Mouse (Mus musculus): Measurements from ENCODE around the gene Cxcr1.

GRCm38 (mm10) chr1:74208941-74209340 is 14.5 kb upstream of the Cxcr1 start:
- TF ChIP-seq CTCF (IDR thresholded peaks at IDR 0.05; ENCODE audit: borderline replicate concordance, control insufficient read depth, extremely low read depth, insufficient read depth, low read length, poor library complexity) (no peak), POLR2A (IDR thresholded peaks at IDR 0.05; ENCODE audit: control insufficient read depth, extremely low read depth, insufficient read depth, low read length, poor library complexity) (no peak)

Measured in thymus, adult 2 months (tissue).